Mouse (Mus musculus): ENCODE results near the gene Txndc2. TPM values are rescaled to one million over a fixed set of nuclear protein-coding genes. Genes with fewer than 3 reads are reported as not detected.

Gene Txndc2
- not detected for total RNA-seq (2023)

DNA sequence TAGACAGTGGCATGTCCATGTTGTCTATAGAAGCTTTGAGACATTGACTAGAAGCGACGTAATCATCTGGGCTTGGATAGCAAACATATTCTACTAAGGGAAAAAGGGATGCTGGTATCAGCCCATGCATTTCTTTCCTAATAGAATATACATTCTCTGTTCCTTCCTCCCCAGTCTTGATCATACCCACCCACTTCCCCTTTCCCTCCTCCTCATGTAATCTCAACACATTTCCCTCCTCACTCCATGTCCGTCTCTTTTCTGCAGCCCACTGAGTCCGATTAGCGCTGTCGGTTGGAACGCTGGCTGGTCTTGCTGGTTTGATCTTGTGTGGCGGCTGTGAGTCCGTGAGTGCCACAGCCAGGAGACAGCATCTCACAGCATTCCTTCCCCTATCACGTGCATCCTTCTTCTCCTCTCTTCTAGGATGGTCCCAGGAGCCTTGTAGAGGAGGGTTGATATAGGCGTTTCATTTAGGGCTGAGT lies at the start of gene Txndc2:
Gene Txndc2, minus strand, starts transcription at position 435 of the 485 bp plus-strand sequence.

DNA sequence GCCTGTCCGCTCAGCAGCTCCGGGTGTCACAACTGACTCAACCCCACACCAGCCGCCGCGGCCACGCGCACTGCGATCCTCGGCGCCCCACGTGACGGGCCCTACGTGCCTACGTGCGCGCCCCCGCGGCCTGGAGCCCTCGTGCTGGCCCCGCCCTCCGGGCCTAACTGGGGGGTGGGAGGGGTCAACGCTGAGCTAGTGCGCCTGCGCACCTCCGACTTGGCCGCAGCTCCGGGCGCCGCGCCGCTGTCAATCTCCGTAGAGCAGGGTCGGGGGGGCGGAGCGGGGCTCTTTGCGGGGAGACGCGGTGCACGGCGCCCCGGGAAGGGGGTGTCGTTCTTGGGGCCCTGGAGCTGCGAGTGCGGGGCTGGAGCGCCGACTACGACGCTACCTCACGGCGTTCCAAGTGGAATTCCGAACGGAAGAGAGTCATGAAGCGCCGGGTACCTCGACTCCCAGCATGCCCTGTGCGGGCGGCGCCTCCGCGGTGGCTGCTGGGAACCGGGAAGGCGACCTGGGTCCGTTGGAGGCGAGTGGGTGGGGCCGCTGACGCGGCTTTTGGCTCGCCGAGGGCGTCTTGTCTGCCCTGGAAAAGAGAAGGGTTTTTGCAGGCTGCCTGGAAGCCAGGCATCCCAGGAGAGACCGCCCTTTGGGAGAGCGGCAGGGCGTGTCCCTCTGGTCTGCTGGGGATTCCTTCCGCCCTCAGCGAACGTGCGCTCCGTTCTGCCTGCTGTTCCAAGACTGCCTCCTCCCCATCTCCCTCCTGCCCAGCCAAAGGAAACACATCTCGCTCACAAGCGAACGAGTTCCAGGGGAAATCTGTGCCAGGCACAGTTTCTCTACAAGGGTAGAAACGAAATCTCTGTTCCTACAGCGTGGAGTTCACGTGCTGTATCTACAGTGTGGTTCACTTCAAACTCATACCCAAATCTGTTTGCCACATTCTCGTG lies 28.2 kb downstream of the Txndc2 start, which contains the start of gene Vapa:
Gene Vapa, minus strand, starts transcription at position 93 of the 950 bp plus-strand sequence.

Other genes starting within 250 kb of the Txndc2 start
- not detected for gene Tmem232, start 101.4 kb downstream of the Txndc2 start, total RNA-seq (2023)
- gene Vapa, start 28.6 kb downstream of the Txndc2 start, total RNA-seq (2023) = 75.2 TPM
- gene Rab31, start 130.6 kb upstream of the Txndc2 start, total RNA-seq (2023) = 2.2 TPM
- gene Ppp4r1, start 140.4 kb upstream of the Txndc2 start, total RNA-seq (2023) = 66.6 TPM
- gene Ralbp1, start 243.6 kb upstream of the Txndc2 start, total RNA-seq (2023) = 37.4 TPM